Mouse (Mus musculus) spleen, postnatal 10 days (tissue): ENCODE results near the gene H2-Q6.
"Not testable (repeated sequence)": the region's sequence is repeated elsewhere in the genome, so short reads cannot be mapped to it uniquely, and the experiment has no call there.

ENCODE experiments used
- DNase-seq, 2 experiments: peaks; one replicate each; pipeline ENCODE4 v3.0.0; 2021 to 2022; ENCODE audit warnings: low spot score in 2 of 2

The H2-Q6 gene

GRCm38 (mm10) chr17:35424624-35425416 is at the start of gene H2-Q6:
H2-Q6 (plus strand) TSS chr17:35424850.
- peak in 1 of 2 experiments; percentile 57 for DNase-seq

GRCm38 (mm10) chr17:35379369-35379728 is 45.3 kb upstream of the H2-Q6 start, which contains the start of gene H2-Q4:
H2-Q4 (plus strand) TSS chr17:35379617.
- peak; percentile 84 to 93 for DNase-seq

GRCm38 (mm10) chr17:35379729-35380451 is 44.8 kb upstream of the H2-Q6 start:
- DNase-seq, result peak; percentile 46 to 60

GRCm38 (mm10) chr17:35389796-35390195 is 34.9 kb upstream of the H2-Q6 start:
- DNase-seq, result peak in 1 of 2 experiments; percentile 73

- not testable (repeated sequence) for DNase-seq
These were observed 32.0 kb upstream of the H2-Q6 start for GRCm38 (mm10) chr17:35392671-35393070.

GRCm38 (mm10) chr17:35393864-35394800 is 30.5 kb upstream of the H2-Q6 start:
- not testable (repeated sequence) for DNase-seq

- not testable (repeated sequence) for DNase-seq
These were observed 27.7 kb upstream of the H2-Q6 start for GRCm38 (mm10) chr17:35396956-35397355.

- DNase-seq, result not testable (repeated sequence)
These were observed 11.6 kb upstream of the H2-Q6 start for GRCm38 (mm10) chr17:35413057-35413456.

GRCm38 (mm10) chr17:35415273-35416129 is 9.1 kb upstream of the H2-Q6 start:
- DNase-seq, result not testable (repeated sequence)

GRCm38 (mm10) chr17:35418772-35419171 is 5.9 kb upstream of the H2-Q6 start:
- peak in 1 of 2 experiments; percentile 8 for DNase-seq

GRCm38 (mm10) chr17:35419564-35419963 is 5.1 kb upstream of the H2-Q6 start:
- peak in 1 of 2 experiments; percentile 3 for DNase-seq

- peak; percentile 39 to 61 for DNase-seq
These were observed 4.3 kb upstream of the H2-Q6 start for GRCm38 (mm10) chr17:35420206-35420810.

GRCm38 (mm10) chr17:35421331-35421730 is 3.3 kb upstream of the H2-Q6 start:
- DNase-seq, result peak in 1 of 2 experiments; percentile 8

GRCm38 (mm10) chr17:35422360-35422759 is 2.3 kb upstream of the H2-Q6 start:
- DNase-seq, result peak in 1 of 2 experiments; percentile 5

GRCm38 (mm10) chr17:35423131-35423810 is 1.4 kb upstream of the H2-Q6 start:
- DNase-seq, result peak in 1 of 2 experiments; percentile 8

GRCm38 (mm10) chr17:35424106-35424505 is 544 bp upstream of the H2-Q6 start:
- peak in 1 of 2 experiments; percentile 11 for DNase-seq

GRCm38 (mm10) chr17:35425474-35425873 is 824 bp downstream of the H2-Q6 start:
- DNase-seq, result peak in 1 of 2 experiments; percentile 33

- not testable (repeated sequence) for DNase-seq
These were observed 4.2 kb downstream of the H2-Q6 start for GRCm38 (mm10) chr17:35428883-35429282.

- DNase-seq, result peak in 1 of 2 experiments; percentile 12
These were observed 6.0 kb downstream of the H2-Q6 start for GRCm38 (mm10) chr17:35430671-35431070.
